Mouse (Mus musculus) limb, embryonic 14.5 days (tissue): ENCODE data around the gene Kif7. TPM values are rescaled to one million over a fixed set of nuclear protein-coding genes. Genes with fewer than 3 reads are reported as not detected.

ENCODE experiments used
- ATAC-seq: fragments of 200-750 bp; cut with Nextera tagmentation; 2 replicates; pipeline ENCODE4 v1.8.0; 2017; ENCODE audit warnings: low read depth, moderate number of reproducible peaks, moderate TSS enrichment; ENCODE audit not compliant: low FRiP score
- DNase-seq: peaks from one replicate; pipeline ENCODE4 v3.0.0-alpha.2; 2015; ENCODE audit warnings: low spot score
- H3K27ac ChIP-seq: fragments of 300-500 bp; sonication (generic); replicated peaks from 2 replicates; pipeline ENCODE4 v1.5.1; 2014; ENCODE audit warnings: low read depth, mild to moderate bottlenecking, low read length, moderate library complexity, mixed read lengths
- H3K27me3 ChIP-seq: fragments of 300-500 bp; sonication (generic); 2 replicates; pipeline ENCODE4 v1.6.1; 2014; ENCODE audit warnings: low read length, mixed read lengths; ENCODE audit not compliant: control insufficient read depth, insufficient read depth
- H3K36me3 ChIP-seq: fragments of 300-500 bp; sonication (generic); 2 replicates; pipeline ENCODE4 v1.6.1; 2014; ENCODE audit warnings: mild to moderate bottlenecking, low read length, moderate library complexity, mixed read lengths; ENCODE audit not compliant: control insufficient read depth, insufficient read depth
- H3K4me1 ChIP-seq: fragments of 300-500 bp; sonication (generic); 2 replicates; pipeline ENCODE4 v1.6.1; 2014; ENCODE audit warnings: antibody characterized with exemption, low read length, mixed read lengths; ENCODE audit not compliant: control insufficient read depth, insufficient read depth
- H3K4me2 ChIP-seq: fragments of 300-500 bp; sonication (generic); replicated peaks from 2 replicates; pipeline ENCODE4 v1.6.1; 2014; ENCODE audit warnings: low read depth, mild to moderate bottlenecking, low read length, moderate library complexity; ENCODE audit not compliant: severe bottlenecking
- H3K4me3 ChIP-seq: fragments of 300-500 bp; sonication (generic); replicated peaks from 2 replicates; pipeline ENCODE4 v1.5.1; 2014; ENCODE audit warnings: low read length
- H3K9ac ChIP-seq: fragments of 300-500 bp; sonication (generic); 2 replicates; pipeline ENCODE4 v1.6.1; 2014; ENCODE audit warnings: mild to moderate bottlenecking, low read depth, low read length, moderate library complexity; ENCODE audit not compliant: severe bottlenecking
- H3K9me3 ChIP-seq: fragments of 300-500 bp; sonication (generic); 2 replicates; pipeline ENCODE4 v1.6.1; 2016; ENCODE audit warnings: low read length; ENCODE audit not compliant: control insufficient read depth
- POLR2A ChIP-seq: fragments of 200-500 bp; IDR thresholded peaks from 2 replicates; pipeline ENCODE4 v1.8.0; 2012; ENCODE audit warnings: inconsistent platforms, mild to moderate bottlenecking, moderate library complexity, borderline replicate concordance; ENCODE audit not compliant: insufficient read depth, insufficient read length; ENCODE audit errors: extremely low read depth
- WGBS: fragments of 180-500 bp; shearing (Covaris S2); extraction: QIAGEN DNeasy Blood & Tissue Kit; methylation state at CpG from one replicate; pipeline ENCODE4 v1.1.7; 2014; 5-methylcytosine and 5-hydroxymethylcytosine counted together
- polyA plus RNA-seq, 2 experiments: library from polyadenylated mRNA; depleted of rRNA in 1 of 2; stranded (reverse) in 1 of 2; unstranded in 1 of 2; fragments of >200 nt; fragmentation: Nextera tagmentation in 1 of 2; extraction: Ambion mirVana in 1 of 2; gene quantifications; 2 replicates each; pipeline versions ENCODE4 v1.2.1 to v1.2.3; 2012 to 2014

Kif7 gene
- polyA plus RNA-seq, 2 experiments: 7.2 to 14.6 TPM

GRCm38 (mm10) chr7:79756334-79756733 is 40.8 kb upstream of the Kif7 start:
- Histone ChIP-seq H3K9ac (no peak overlapping the region), H3K9me3 (no peaks in the 10 kb centered on the region), H3K36me3 (no peaks in the 10 kb centered on the region), H3K4me1 (no peaks in the 10 kb centered on the region), H3K27ac (no peak overlapping the region), H3K4me2 (no peak overlapping the region), H3K27me3 (no peaks in the 10 kb centered on the region), H3K4me3 (no peak overlapping the region)
- 45% methylated on average over 2 of the region's 2 CpGs for WGBS
- TF ChIP-seq POLR2A: no peak
- DNase-seq (no peak), ATAC-seq (no peak)

GRCm38 (mm10) chr7:79749511-79749910 is 34.0 kb upstream of the Kif7 start:
- 87% methylated on average over 6 of the region's 6 CpGs for WGBS

GRCm38 (mm10) chr7:79747659-79748058 is 32.1 kb upstream of the Kif7 start:
- Histone ChIP-seq H3K4me1 (peaks cover 4% of the 10 kb centered on the region), H3K27me3 (no peaks in the 10 kb centered on the region), H3K9ac (no peak overlapping the region), H3K9me3 (no peaks in the 10 kb centered on the region), H3K4me2 (no peak overlapping the region), H3K27ac (no peak overlapping the region), H3K4me3 (no peak overlapping the region), H3K36me3 (no peaks in the 10 kb centered on the region)
- 75% methylated on average over 6 of the region's 6 CpGs for WGBS
- ATAC-seq (no peak), DNase-seq (no peak)
- no peak for TF ChIP-seq POLR2A

More at GRCm38 (mm10) chr7:79749511-79749910, 34.0 kb upstream of the Kif7 start:
- Histone ChIP-seq H3K4me3 (no peak overlapping the region), H3K27ac (no peak overlapping the region), H3K27me3 (no peaks in the 10 kb centered on the region), H3K36me3 (no peaks in the 10 kb centered on the region), H3K4me2 (no peak overlapping the region), H3K4me1 (no peaks in the 10 kb centered on the region), H3K9me3 (no peaks in the 10 kb centered on the region), H3K9ac (no peak overlapping the region)
- no peak for DNase-seq
- no peak for ATAC-seq
- TF ChIP-seq POLR2A: no peak

GRCm38 (mm10) chr7:79744585-79744984 is 29.1 kb upstream of the Kif7 start:
- no peak overlapping the region for H3K9ac ChIP-seq
- DNase-seq: no peak
- no peaks in the 10 kb centered on the region for H3K27me3 ChIP-seq
- no peak overlapping the region for H3K4me3 ChIP-seq
- H3K4me2 ChIP-seq: no peak overlapping the region
- no peaks in the 10 kb centered on the region for H3K9me3 ChIP-seq
- no peak for ATAC-seq
- no peak overlapping the region for H3K27ac ChIP-seq
- 81% methylated on average over 5 of the region's 5 CpGs for WGBS
- TF ChIP-seq POLR2A: no peak
- 0 out of 2 replicates have a peak, but pooled peaks cover 5% of the 10 kb centered on the region for H3K36me3 ChIP-seq
- H3K4me1 ChIP-seq: peaks cover 4% of the 10 kb centered on the region

GRCm38 (mm10) chr7:79744051-79744450 is 28.5 kb upstream of the Kif7 start:
- H3K27me3 ChIP-seq: no peaks in the 10 kb centered on the region
- no peak overlapping the region for H3K4me3 ChIP-seq
- 88% methylated on average over 9 of the region's 9 CpGs for WGBS
- peaks cover 4% of the 10 kb centered on the region for H3K4me1 ChIP-seq
- H3K9me3 ChIP-seq: no peaks in the 10 kb centered on the region
- no peak overlapping the region for H3K9ac ChIP-seq
- 0 out of 2 replicates have a peak, but pooled peaks cover 5% of the 10 kb centered on the region for H3K36me3 ChIP-seq
- no peak for TF ChIP-seq POLR2A
- no peak for DNase-seq
- ATAC-seq: no peak
- no peak overlapping the region for H3K27ac ChIP-seq
- no peak overlapping the region for H3K4me2 ChIP-seq
